Mouse (Mus musculus) spleen, adult 2 months (tissue): ENCODE data around the gene Plch2. TPM values are rescaled to one million over a fixed set of nuclear protein-coding genes. Genes with fewer than 3 reads are reported as not detected.

ENCODE experiments used
- DNase-seq, 2 experiments: peaks; one replicate each; pipeline versions ENCODE4 v3.0.0 to v3.0.0-alpha.2; 2012 to 2021; ENCODE audit warnings: low spot score in 2 of 2, low read depth in 1 of 2
- H3K27ac ChIP-seq: fragments of 200-500 bp; 2 replicates; pipeline ENCODE4 v1.5.1; 2012; ENCODE audit warnings: low read length, inconsistent platforms; ENCODE audit not compliant: insufficient read depth
- H3K27me3 ChIP-seq: fragments of 200-500 bp; 2 replicates; pipeline ENCODE4 v1.6.1; 2012; ENCODE audit warnings: mild to moderate bottlenecking, moderate library complexity, low read length, inconsistent platforms; ENCODE audit not compliant: control insufficient read depth, insufficient read depth
- H3K36me3 ChIP-seq: fragments of 200-500 bp; 2 replicates; pipeline ENCODE4 v1.6.1; 2012; ENCODE audit warnings: mild to moderate bottlenecking, low read length, inconsistent platforms; ENCODE audit not compliant: control insufficient read depth, insufficient read depth
- H3K4me1 ChIP-seq: fragments of 200-500 bp; 2 replicates; pipeline ENCODE4 v1.6.1; 2011; ENCODE audit warnings: inconsistent platforms; ENCODE audit not compliant: control insufficient read depth, insufficient read depth, insufficient read length
- H3K4me3 ChIP-seq: fragments of 200-500 bp; 2 replicates; pipeline ENCODE4 v1.5.1; 2011; ENCODE audit warnings: mild to moderate bottlenecking, inconsistent platforms; ENCODE audit not compliant: insufficient read depth, insufficient read length; ENCODE audit errors: extremely low read depth
- CTCF ChIP-seq: fragments of 200-500 bp; IDR thresholded peaks from 2 replicates; pipeline ENCODE4 v1.5.1; 2011; ENCODE audit warnings: mild to moderate bottlenecking, inconsistent platforms; ENCODE audit not compliant: insufficient read depth, insufficient read length, insufficient replicate concordance; ENCODE audit errors: extremely low read depth
- POLR2A ChIP-seq: fragments of 200-500 bp; IDR thresholded peaks from 2 replicates; pipeline ENCODE4 v1.6.1; 2011; ENCODE audit warnings: low read depth, low read length, inconsistent platforms
- WGBS: fragments of 180-500 bp; shearing (Covaris S2); methylation state at CpG from one replicate; pipeline ENCODE4 v1.1.7; 2018; 5-methylcytosine and 5-hydroxymethylcytosine counted together
- polyA plus RNA-seq: library from polyadenylated mRNA; depleted of rRNA; stranded (reverse); fragments of >200 nt; gene quantifications from 2 replicates; pipeline ENCODE4 v1.2.3, GENCODE M21; 2012

The Plch2 gene
- polyA plus RNA-seq, 1 experiment = 0.20 TPM

DNA sequence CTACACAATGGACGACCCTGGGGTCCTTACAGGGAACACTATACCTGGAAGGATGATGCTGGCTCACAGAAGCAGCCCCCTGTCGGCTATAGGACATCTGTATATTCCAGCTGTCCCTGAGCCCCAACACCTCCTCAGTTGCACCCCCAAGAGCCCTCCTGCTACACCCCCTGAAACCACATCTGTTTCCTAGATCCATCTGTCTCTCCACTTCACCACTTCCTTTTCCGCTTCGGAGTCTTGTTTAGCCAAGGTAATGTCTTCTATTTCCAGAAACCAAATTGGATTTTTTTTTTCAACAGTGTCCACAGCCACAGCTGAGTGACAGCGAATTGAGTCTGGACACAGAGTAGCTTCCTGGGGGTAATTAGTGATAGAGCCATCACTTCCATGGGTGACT lies 57.2 kb downstream of the Plch2 start:
- WGBS = 26% methylated on average over 5 of the region's 5 CpGs
- no peak for DNase-seq
- H3K4me1 ChIP-seq = no peaks in the 10 kb centered on the region
- no peak overlapping the region for H3K4me3 ChIP-seq
- TF ChIP-seq POLR2A = no peak
- TF ChIP-seq CTCF = no peak
- H3K27me3 ChIP-seq = no peaks in the 10 kb centered on the region
- H3K36me3 ChIP-seq = no peaks in the 10 kb centered on the region
- no peak overlapping the region for H3K27ac ChIP-seq

- Histone ChIP-seq H3K27ac (no peak overlapping the region), H3K4me3 (no peak overlapping the region), H3K4me1 (no peaks in the 10 kb centered on the region), H3K36me3 (no peaks in the 10 kb centered on the region), H3K27me3 (no peaks in the 10 kb centered on the region)
- TF ChIP-seq POLR2A (no peak), CTCF (no peak)
- DNase-seq = no peak
- 66% methylated on average over 8 of the region's 8 CpGs for WGBS
These were observed 59.9 kb downstream of the Plch2 start for GRCm38 (mm10) chr4:154996572-154997154.

DNA sequence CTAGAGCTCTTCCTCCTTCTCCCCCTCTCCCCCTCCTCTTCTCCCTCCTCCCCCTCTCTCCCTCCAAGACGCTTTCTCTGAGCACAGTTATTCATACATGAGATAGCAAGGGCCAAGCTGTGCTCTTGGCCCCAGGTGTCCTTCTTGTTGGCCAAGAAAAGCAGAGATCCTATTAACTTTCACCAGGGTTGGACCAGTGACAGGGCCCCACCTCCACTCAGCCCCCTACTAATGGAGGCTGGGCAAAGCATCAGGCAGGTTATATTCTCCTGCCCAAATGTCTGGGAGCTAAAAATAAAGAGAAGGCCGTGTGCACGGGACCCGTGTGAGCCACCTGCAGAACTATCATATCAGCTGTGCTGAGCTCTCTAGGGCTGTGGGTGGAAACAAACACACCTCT lies 61.7 kb downstream of the Plch2 start:
- no peak for DNase-seq
- Histone ChIP-seq H3K36me3 (no peaks in the 10 kb centered on the region), H3K27me3 (no peaks in the 10 kb centered on the region), H3K4me1 (no peaks in the 10 kb centered on the region), H3K4me3 (no peak overlapping the region), H3K27ac (no peak overlapping the region)
- no peak for TF ChIP-seq POLR2A
- no peak for TF ChIP-seq CTCF
- 68% methylated on average over 4 of the region's 4 CpGs for WGBS

- H3K4me3 ChIP-seq = no peak overlapping the region
- no peaks in the 10 kb centered on the region; the same call in 1 of the 2 replicates for H3K4me1 ChIP-seq
- TF ChIP-seq CTCF (no peak), POLR2A (no peak)
- no peaks in the 10 kb centered on the region for H3K36me3 ChIP-seq
- no peak overlapping the region for H3K27ac ChIP-seq
- 90% methylated on average over 15 of the region's 15 CpGs for WGBS
- no peaks in the 10 kb centered on the region for H3K27me3 ChIP-seq
- no peak for DNase-seq
These were observed 69.8 kb downstream of the Plch2 start for GRCm38 (mm10) chr4:154986750-154987149.

- Histone ChIP-seq H3K4me1 (no peaks in the 10 kb centered on the region; the same call in 1 of the 2 replicates), H3K27me3 (no peaks in the 10 kb centered on the region), H3K36me3 (no peaks in the 10 kb centered on the region; the same call in 1 of the 2 replicates), H3K4me3 (no peak overlapping the region), H3K27ac (no peak overlapping the region)
- 32% methylated on average over 17 of the region's 17 CpGs for WGBS
- DNase-seq = peak in 1 of 2 experiments; percentile 65
- TF ChIP-seq POLR2A = no peak
- TF ChIP-seq CTCF = peak; percentile 69; the same call in 1 of the 2 replicates
These were observed 70.5 kb downstream of the Plch2 start for GRCm38 (mm10) chr4:154986096-154986495.

- peaks cover 6% of the 10 kb centered on the region; the same call in 1 of the 2 replicates for H3K36me3 ChIP-seq
- H3K4me1 ChIP-seq = no peaks in the 10 kb centered on the region; the same call in 1 of the 2 replicates
- H3K4me3 ChIP-seq = no peak overlapping the region
- 92% methylated on average over 5 of the region's 5 CpGs for WGBS
- no peak for DNase-seq
- TF ChIP-seq CTCF = no peak
- TF ChIP-seq POLR2A = no peak
- no peak overlapping the region for H3K27ac ChIP-seq
- H3K27me3 ChIP-seq = no peaks in the 10 kb centered on the region
These were observed 71.3 kb downstream of the Plch2 start for GRCm38 (mm10) chr4:154985151-154985777.

DNA sequence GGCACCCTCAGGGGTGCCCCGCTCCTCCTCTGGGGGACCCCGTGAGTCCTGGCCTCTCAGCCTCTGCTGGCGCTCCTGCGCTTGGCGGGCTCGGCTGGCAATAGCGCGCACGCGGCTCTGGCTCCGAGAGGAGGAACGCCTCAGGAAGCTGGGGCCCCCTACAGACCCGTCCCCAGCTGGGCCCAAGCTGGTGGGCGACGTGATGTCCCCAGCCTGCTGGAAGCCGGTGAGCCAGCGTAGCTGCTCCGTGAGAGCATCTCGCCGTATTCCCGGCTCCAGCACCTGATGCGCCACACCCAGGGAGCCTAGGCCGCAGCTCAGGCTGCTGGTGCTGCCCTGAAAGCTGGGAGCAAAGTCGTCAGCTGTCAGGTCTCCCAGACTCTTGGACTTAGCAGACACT lies 72.8 kb downstream of the Plch2 start:
- no peak for TF ChIP-seq CTCF
- no peak for TF ChIP-seq POLR2A
- Histone ChIP-seq H3K27me3 (no peaks in the 10 kb centered on the region), H3K4me1 (no peaks in the 10 kb centered on the region; the same call in 1 of the 2 replicates), H3K36me3 (peaks cover 19% of the 10 kb centered on the region), H3K4me3 (no peak overlapping the region), H3K27ac (no peak overlapping the region)
- WGBS = 49% methylated on average over 24 of the region's 24 CpGs
- no peak for DNase-seq
